Mouse (Mus musculus): ENCODE measurements around the gene Ubqln1. TPM values are rescaled to one million over a fixed set of nuclear protein-coding genes. Genes with fewer than 3 reads are reported as not detected.
"Not testable (repeated sequence)": the region's sequence is repeated elsewhere in the genome, so short reads cannot be mapped to it uniquely, and the experiment has no call there.

The Ubqln1 gene
- polyA plus RNA-seq, 1 experiment from 2014 or later, result 142 TPM

GRCm38 (mm10) chr13:58163343-58163742, 52.1 kb downstream of the Ubqln1 start:
- Histone ChIP-seq H3K27ac (no peak overlapping the region), H3K4me3 (no peak overlapping the region), H3K36me3 (peaks cover 72% of the 10 kb centered on the region), H3K27me3 (ENCODE audit: insufficient read depth, poor library complexity, severe bottlenecking) (no peaks in the 10 kb centered on the region), H3K9me3 (peaks cover 15% of the 10 kb centered on the region), H3K4me1 (replicated peaks) (peaks cover 10% of the 10 kb centered on the region)
- WGBS, result 94% methylated on average over 12 of the region's 12 CpGs
- DNase-seq (ENCODE audit: low spot score), result no peak

- WGBS, result 95% methylated on average over 15 of the region's 15 CpGs
- Histone ChIP-seq H3K4me1 (replicated peaks) (peaks cover 21% of the 10 kb centered on the region), H3K27ac (no peak overlapping the region), H3K36me3 (peaks cover 63% of the 10 kb centered on the region), H3K9me3 (peaks cover 15% of the 10 kb centered on the region), H3K4me3 (no peak overlapping the region), H3K27me3 (ENCODE audit: insufficient read depth, poor library complexity, severe bottlenecking) (0 out of 2 replicates have a peak, but pooled peaks cover 4% of the 10 kb centered on the region)
- DNase-seq (ENCODE audit: low spot score), result no peak
Observed at GRCm38 (mm10) chr13:58160761-58161160, 54.7 kb downstream of the Ubqln1 start.

DNA sequence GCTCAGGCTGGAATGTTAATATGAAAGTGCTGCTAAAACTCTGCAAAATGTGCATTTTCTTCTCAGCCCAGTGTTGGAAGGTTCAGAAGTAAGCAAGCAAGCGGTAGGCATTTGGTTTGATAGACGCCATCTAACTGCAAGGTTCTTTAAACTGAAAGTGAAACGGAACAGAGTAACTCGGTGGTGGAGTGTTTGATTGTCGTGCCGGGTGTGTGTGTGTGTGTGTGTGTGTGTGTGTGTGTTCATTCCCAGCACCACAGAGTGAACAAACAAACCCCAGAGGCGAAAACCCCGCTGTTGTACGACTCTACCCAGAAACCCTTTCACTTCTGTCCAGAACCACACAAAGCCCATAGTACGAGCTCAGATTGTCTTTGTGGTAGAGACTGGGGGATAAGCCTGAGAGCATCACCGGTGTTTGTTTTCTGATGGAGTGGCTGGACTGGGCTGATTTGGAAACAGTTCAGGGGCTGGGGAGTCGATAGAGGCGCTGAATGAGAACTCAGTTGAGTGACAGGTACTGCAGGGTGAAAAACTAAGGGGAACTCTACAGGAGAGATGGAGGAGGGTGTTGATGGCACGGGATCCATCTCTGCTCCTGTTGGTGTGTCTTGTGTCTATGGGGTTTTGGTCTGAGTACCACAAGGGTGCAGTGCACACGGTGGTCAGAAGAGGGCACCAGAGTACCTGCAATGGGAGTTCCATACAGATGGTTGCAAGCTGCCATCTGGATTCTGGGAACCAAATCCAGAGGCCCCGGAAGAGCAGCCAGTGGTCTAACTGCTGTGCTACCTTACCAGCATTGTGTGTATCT, 57.1 kb downstream of the Ubqln1 start:
- Histone ChIP-seq H3K27me3 (ENCODE audit: insufficient read depth, poor library complexity, severe bottlenecking) (0 out of 2 replicates have a peak, but pooled peaks cover 4% of the 10 kb centered on the region), H3K4me1 (replicated peaks) (peaks cover 21% of the 10 kb centered on the region), H3K9me3 (peaks cover 15% of the 10 kb centered on the region), H3K4me3 (peak overlapping the region; percentile 93), H3K27ac (peak overlapping the region; percentile 91), H3K36me3 (peaks cover 39% of the 10 kb centered on the region)
- peak; percentile 90 for DNase-seq (ENCODE audit: low spot score)
- 20% methylated on average over 16 of the region's 16 CpGs for WGBS

GRCm38 (mm10) chr13:58157447-58158098, 57.9 kb downstream of the Ubqln1 start, which contains the start of gene Idnk:
Idnk (plus strand) TSS chr13:58157649.
- Histone ChIP-seq H3K27ac (peak within 1 kb of the TSS; percentile 91), H3K4me1 (replicated peaks) (peaks cover 21% of the 10 kb centered on the region), H3K27me3 (ENCODE audit: insufficient read depth, poor library complexity, severe bottlenecking) (0 out of 2 replicates have a peak, but pooled peaks cover 4% of the 10 kb centered on the region), H3K9me3 (peaks cover 14% of the 10 kb centered on the region), H3K4me3 (peak within 1 kb of the TSS; percentile 93), H3K36me3 (peaks cover 31% of the 10 kb centered on the region)
- under 1% methylated on average over 30 of the region's 30 CpGs for WGBS
- peak; percentile 89 for DNase-seq (ENCODE audit: low spot score)

DNA sequence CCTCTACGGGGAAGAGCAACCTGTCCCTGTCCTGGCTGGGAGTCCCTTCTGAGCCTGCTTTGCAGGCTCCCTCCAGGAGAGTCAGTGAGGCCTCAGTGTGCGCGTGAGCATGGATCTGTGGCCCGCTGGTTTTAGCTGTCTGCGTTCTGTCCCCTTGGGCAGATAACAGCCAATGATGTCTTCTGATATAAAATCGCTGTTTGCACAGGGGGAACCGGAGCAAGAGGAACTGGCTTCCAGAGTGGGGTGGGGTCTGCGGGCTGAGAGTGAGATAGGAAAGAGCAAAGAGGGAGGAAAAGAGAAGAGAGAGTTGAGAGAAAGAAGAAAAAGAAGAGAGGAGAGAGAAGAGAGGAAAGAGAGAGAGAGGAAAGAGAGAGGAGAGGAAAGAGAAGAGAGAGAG, 58.4 kb downstream of the Ubqln1 start:
- Histone ChIP-seq H3K4me1 (replicated peaks) (peaks cover 21% of the 10 kb centered on the region), H3K4me3 (peak overlapping the region; percentile 93), H3K9me3 (peaks cover 14% of the 10 kb centered on the region), H3K27me3 (ENCODE audit: insufficient read depth, poor library complexity, severe bottlenecking) (0 out of 2 replicates have a peak, but pooled peaks cover 4% of the 10 kb centered on the region), H3K36me3 (peaks cover 26% of the 10 kb centered on the region), H3K27ac (peak overlapping the region; percentile 91)
- DNase-seq (ENCODE audit: low spot score), result no peak
- WGBS, result 32% methylated on average over 8 of the region's 8 CpGs

DNA sequence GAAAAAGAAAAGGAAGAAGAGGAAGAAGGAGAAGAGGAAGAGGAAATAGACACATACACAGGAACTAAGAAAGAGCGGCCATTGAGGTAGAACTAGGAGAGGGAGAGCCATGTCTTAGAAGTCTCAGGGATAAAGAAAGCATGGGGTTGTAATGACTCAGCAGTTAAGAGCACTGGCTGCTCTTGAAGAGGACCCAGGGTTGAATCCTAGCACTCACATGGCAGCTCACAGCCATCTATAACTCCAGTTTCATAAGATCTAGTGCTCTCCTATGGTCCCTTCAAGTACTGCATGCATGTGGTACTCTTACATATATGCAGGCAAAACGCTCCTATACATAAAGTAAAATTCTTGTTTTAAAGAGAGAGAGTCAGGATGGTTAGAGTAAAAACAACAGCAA, 59.4 kb downstream of the Ubqln1 start:
- Histone ChIP-seq H3K4me3 (no peak overlapping the region), H3K36me3 (peaks cover 16% of the 10 kb centered on the region), H3K9me3 (peaks cover 8% of the 10 kb centered on the region; the same call in 1 of the 2 replicates), H3K27ac (no peak overlapping the region), H3K27me3 (ENCODE audit: insufficient read depth, poor library complexity, severe bottlenecking) (0 out of 2 replicates have a peak, but pooled peaks cover 4% of the 10 kb centered on the region), H3K4me1 (replicated peaks) (peaks cover 21% of the 10 kb centered on the region)
- WGBS, result 93% methylated on average over 2 of the region's 2 CpGs
- DNase-seq (ENCODE audit: low spot score), result no peak

GRCm38 (mm10) chr13:58150442-58150841, 65.0 kb downstream of the Ubqln1 start:
- Histone ChIP-seq H3K4me3 (no peak overlapping the region), H3K36me3 (no peaks in the 10 kb centered on the region), H3K4me1 (replicated peaks) (peaks cover 12% of the 10 kb centered on the region; the same call in 1 of the 2 replicates), H3K9me3 (peaks cover 11% of the 10 kb centered on the region; the same call in 1 of the 2 replicates), H3K27me3 (ENCODE audit: insufficient read depth, poor library complexity, severe bottlenecking) (no peaks in the 10 kb centered on the region), H3K27ac (no peak overlapping the region)
- WGBS, result 81% methylated on average over 11 of the region's 11 CpGs
- no peak for DNase-seq (ENCODE audit: low spot score)

DNA sequence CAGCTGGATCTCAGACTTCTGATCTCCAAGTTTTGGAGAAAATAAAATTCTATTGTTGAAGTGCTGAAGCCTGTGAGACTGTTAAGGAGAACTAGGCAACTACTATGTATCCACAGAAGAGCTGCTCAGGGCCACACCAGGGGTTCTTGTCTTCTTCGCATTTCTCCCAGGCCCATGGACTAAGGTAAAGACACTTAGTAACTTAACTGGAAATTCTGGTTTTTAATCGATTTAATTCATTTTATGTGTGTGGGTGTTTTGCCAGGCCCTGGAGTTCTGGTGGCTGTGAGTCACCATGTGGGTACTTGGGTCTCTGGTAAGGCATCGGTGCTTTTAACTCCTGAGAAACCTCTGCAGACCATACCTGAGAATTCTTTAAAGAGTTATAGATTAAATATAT, 65.8 kb downstream of the Ubqln1 start:
- DNase-seq (ENCODE audit: low spot score), result no peak
- 87% methylated on average over 3 of the region's 3 CpGs for WGBS
- Histone ChIP-seq H3K27ac (no peak overlapping the region), H3K27me3 (ENCODE audit: insufficient read depth, poor library complexity, severe bottlenecking) (no peaks in the 10 kb centered on the region), H3K4me3 (no peak overlapping the region), H3K9me3 (peaks cover 7% of the 10 kb centered on the region; the same call in 1 of the 2 replicates), H3K4me1 (replicated peaks) (peaks cover 12% of the 10 kb centered on the region; the same call in 1 of the 2 replicates), H3K36me3 (no peaks in the 10 kb centered on the region)

DNA sequence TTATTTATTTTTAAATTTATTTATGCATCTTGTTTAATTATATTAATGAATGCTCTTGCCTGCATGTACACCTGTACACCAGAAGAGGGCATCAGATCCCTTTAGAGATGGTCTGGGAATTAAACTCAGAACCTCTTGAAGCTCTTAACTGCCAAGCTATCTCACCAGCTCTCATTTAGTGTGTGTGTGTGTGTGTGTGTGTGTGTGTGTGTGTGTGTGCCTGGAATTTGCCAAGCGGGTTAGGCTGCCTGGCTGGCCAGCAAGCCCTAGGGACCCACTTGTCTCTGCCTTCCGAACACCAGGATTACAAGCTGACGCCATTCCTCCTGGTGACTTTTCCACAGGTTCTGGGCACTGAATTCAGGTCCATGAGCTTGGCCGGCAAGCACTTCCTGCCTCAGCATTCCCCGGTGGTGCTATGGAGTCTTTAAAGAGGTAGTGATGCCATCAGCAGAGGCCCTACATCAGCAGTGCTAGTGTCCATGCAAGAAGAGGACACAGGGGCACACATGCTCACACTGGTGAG, 66.4 kb downstream of the Ubqln1 start:
- Histone ChIP-seq H3K27me3 (ENCODE audit: insufficient read depth, poor library complexity, severe bottlenecking) (no peaks in the 10 kb centered on the region), H3K36me3 (no peaks in the 10 kb centered on the region), H3K4me1 (replicated peaks) (peaks cover 12% of the 10 kb centered on the region; the same call in 1 of the 2 replicates), H3K27ac (no peak overlapping the region), H3K9me3 (peaks cover 7% of the 10 kb centered on the region; the same call in 1 of the 2 replicates), H3K4me3 (peak overlapping the region; percentile 49)
- DNase-seq (ENCODE audit: low spot score), result peak; percentile 35
- 54% methylated on average over 5 of the region's 5 CpGs for WGBS

GRCm38 (mm10) chr13:58148256-58148831, 67.1 kb downstream of the Ubqln1 start:
- under 1% methylated on average over 17 of the region's 17 CpGs for WGBS
- no peaks in the 10 kb centered on the region for H3K27me3 ChIP-seq (ENCODE audit: insufficient read depth, poor library complexity, severe bottlenecking)
- peaks cover 7% of the 10 kb centered on the region; the same call in 1 of the 2 replicates for H3K9me3 ChIP-seq
- H3K27ac ChIP-seq, result peak overlapping the region; percentile 13
- peak; percentile 90 for DNase-seq (ENCODE audit: low spot score)
- peak overlapping the region; percentile 49 for H3K4me3 ChIP-seq
- peaks cover 12% of the 10 kb centered on the region; the same call in 1 of the 2 replicates for H3K4me1 ChIP-seq (replicated peaks)
- no peaks in the 10 kb centered on the region for H3K36me3 ChIP-seq

DNA sequence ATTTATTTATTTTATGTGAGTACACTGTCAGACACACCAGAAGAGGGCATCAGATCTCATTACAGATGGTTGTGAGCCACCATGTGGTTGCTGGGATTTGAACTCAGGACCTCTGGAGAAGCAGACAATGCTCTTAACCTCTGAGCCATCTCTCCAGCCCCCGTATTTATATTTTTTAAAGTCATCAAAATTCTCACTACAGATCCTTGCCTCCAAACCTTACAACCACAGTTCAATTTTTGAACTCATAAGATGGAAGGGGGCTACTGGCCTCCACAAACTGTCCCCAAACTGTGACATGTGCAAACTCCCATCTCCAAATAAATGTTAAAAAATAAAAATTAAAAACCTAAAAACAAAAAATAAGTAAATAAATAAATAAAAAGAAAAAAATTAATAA, 67.7 kb downstream of the Ubqln1 start:
- no peak overlapping the region for H3K4me3 ChIP-seq
- H3K36me3 ChIP-seq, result no peaks in the 10 kb centered on the region
- no peak overlapping the region for H3K27ac ChIP-seq
- 76% methylated on average over 1 of the region's 1 CpGs for WGBS
- H3K9me3 ChIP-seq, result peaks cover 7% of the 10 kb centered on the region; the same call in 1 of the 2 replicates
- H3K4me1 ChIP-seq (replicated peaks), result peaks cover 12% of the 10 kb centered on the region; the same call in 1 of the 2 replicates
- no peak for DNase-seq (ENCODE audit: low spot score)
- no peaks in the 10 kb centered on the region for H3K27me3 ChIP-seq (ENCODE audit: insufficient read depth, poor library complexity, severe bottlenecking)

DNA sequence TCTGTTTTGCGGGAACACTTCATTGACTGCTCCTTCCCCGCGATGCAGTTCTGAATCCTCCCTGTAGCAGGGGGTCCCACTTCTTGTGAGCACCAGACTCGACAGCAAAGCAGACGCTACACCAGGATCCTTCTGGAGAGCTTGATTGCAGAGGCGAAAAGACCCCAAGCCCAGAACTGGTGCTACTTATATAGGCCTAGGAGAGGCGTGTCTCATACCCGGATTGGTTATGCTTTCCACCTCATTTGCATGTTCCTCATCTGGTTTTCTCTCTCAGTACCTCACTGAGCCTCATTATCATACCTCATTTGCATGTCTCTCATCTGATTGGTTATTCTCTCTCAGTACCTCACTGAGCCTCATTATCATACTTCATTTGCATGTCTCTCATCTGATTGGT, 68.8 kb downstream of the Ubqln1 start:
- H3K9me3 ChIP-seq; DNase-seq (ENCODE audit: low spot score); H3K27me3 ChIP-seq (ENCODE audit: insufficient read depth, poor library complexity, severe bottlenecking); H3K27ac ChIP-seq; H3K36me3 ChIP-seq; H3K4me3 ChIP-seq: not testable (repeated sequence)
- WGBS, result 96% methylated on average over 8 of the region's 8 CpGs
- peaks cover 12% of the 10 kb centered on the region; the same call in 1 of the 2 replicates for H3K4me1 ChIP-seq (replicated peaks)

Data from hindbrain, embryonic 10.5 days (tissue).